Mouse (Mus musculus) MEL (cell line): Measurements from ENCODE around the gene Spcs3. TPM values are rescaled to one million over a fixed set of nuclear protein-coding genes. Genes with fewer than 3 reads are reported as not detected.

Experiments used
- DNase-seq: peaks from one replicate; pipeline ENCODE4 v3.0.0; 2011; ENCODE audit warnings: low read depth, low spot score
- H3K27ac ChIP-seq: 2 replicates; pipeline ENCODE4 v1.5.1; 2012; ENCODE audit warnings: low read depth, mild to moderate bottlenecking, control low read depth, low read length, moderate library complexity; ENCODE audit not compliant: control insufficient read depth
- H3K27me3 ChIP-seq, 2 experiments: fragments of 150-350 bp in 1 of 2; sonication (generic) in 1 of 2; 2 replicates each; pipeline ENCODE4 v1.6.1; 2012; ENCODE audit warnings: low read length in 2 of 2, mild to moderate bottlenecking in 2 of 2, improper control_type of control experiment in 1 of 2, moderate library complexity in 1 of 2; ENCODE audit not compliant: insufficient read depth in 2 of 2, control insufficient read depth in 1 of 2
- H3K36me3 ChIP-seq, 2 experiments: 2 replicates each; pipeline ENCODE4 v1.6.1; 2012 to 2014; ENCODE audit warnings: low read length in 2 of 2, improper control_type of control experiment in 1 of 2, inconsistent platforms in 1 of 2, mild to moderate bottlenecking in 1 of 2; ENCODE audit not compliant: insufficient read depth in 2 of 2, control insufficient read depth in 1 of 2
- H3K4me1 ChIP-seq, 2 experiments: fragments of 150-350 bp in 1 of 2; sonication (generic) in 1 of 2; 2 replicates each; pipeline ENCODE4 v1.6.1; 2012; ENCODE audit warnings: low read length in 2 of 2, improper control_type of control experiment in 1 of 2, mild to moderate bottlenecking in 1 of 2; ENCODE audit not compliant: insufficient read depth in 2 of 2, control insufficient read depth in 1 of 2
- H3K4me3 ChIP-seq, 2 experiments: fragments of 150-350 bp in 1 of 2; sonication (generic) in 1 of 2; 2 replicates each; pipeline ENCODE4 v1.5.1; 2012; ENCODE audit warnings: low read depth in 2 of 2, low read length in 2 of 2, mild to moderate bottlenecking in 2 of 2, moderate library complexity in 2 of 2, control low read depth in 1 of 2, improper control_type of control experiment in 1 of 2; ENCODE audit not compliant: control insufficient read depth in 1 of 2, insufficient read depth in 1 of 2
- H3K79me2 ChIP-seq: 2 replicates; pipeline ENCODE4 v1.6.1; 2012; ENCODE audit warnings: mild to moderate bottlenecking, low read length, moderate library complexity; ENCODE audit not compliant: control insufficient read depth, poor library complexity, insufficient read depth
- H3K9ac ChIP-seq: 2 replicates; pipeline ENCODE4 v1.6.1; 2012; ENCODE audit warnings: low read depth, mild to moderate bottlenecking, control low read depth, low read length, moderate library complexity; ENCODE audit not compliant: control insufficient read depth, poor library complexity, severe bottlenecking
- H3K9me3 ChIP-seq: fragments of 150-350 bp; sonication (generic); replicated peaks from 2 replicates; pipeline ENCODE4 v1.6.1; 2012; ENCODE audit warnings: mild to moderate bottlenecking, low read length, improper control_type of control experiment, moderate library complexity; ENCODE audit not compliant: insufficient read depth
- BHLHE40 ChIP-seq: IDR thresholded peaks from 2 replicates; pipeline ENCODE4 v1.6.1; 2012; ENCODE audit warnings: low read depth, mild to moderate bottlenecking, inconsistent platforms, low read length, improper control_type of control experiment, borderline replicate concordance
- CHD2 ChIP-seq: IDR thresholded peaks from 2 replicates; pipeline ENCODE4 v1.6.1; 2011; ENCODE audit warnings: low read length, improper control_type of control experiment
- CTCF ChIP-seq, 3 experiments: IDR thresholded peaks in 2 of 3; conservative IDR thresholded peaks in 1 of 3; 2 replicates each; pipeline ENCODE4 v1.5.1; 2011 to 2012; ENCODE audit warnings: low read length in 3 of 3, low read depth in 2 of 3, mild to moderate bottlenecking in 2 of 3, improper control_type of control experiment in 1 of 3, inconsistent platforms in 1 of 3, mixed read lengths in 1 of 3, moderate library complexity in 1 of 3; ENCODE audit not compliant: control insufficient read depth in 1 of 3, insufficient read depth in 1 of 3, poor library complexity in 1 of 3, severe bottlenecking in 1 of 3
- E2F4 ChIP-seq: IDR thresholded peaks from 2 replicates; pipeline ENCODE4 v1.6.1; 2011; ENCODE audit warnings: low read depth, low read length, improper control_type of control experiment, borderline replicate concordance
- ELF1 ChIP-seq: IDR thresholded peaks from 2 replicates; pipeline ENCODE4 v1.6.1; 2014; ENCODE audit warnings: low read depth, mild to moderate bottlenecking, inconsistent platforms, low read length, improper control_type of control experiment, moderate library complexity
- ETS1 ChIP-seq: IDR thresholded peaks from 2 replicates; pipeline ENCODE4 v1.6.1; 2012; ENCODE audit warnings: low read depth, mild to moderate bottlenecking, inconsistent platforms, low read length, improper control_type of control experiment, moderate library complexity
- GABPA ChIP-seq: IDR thresholded peaks from 2 replicates; pipeline ENCODE4 v1.6.1; 2012; ENCODE audit warnings: low read depth, mild to moderate bottlenecking, inconsistent platforms, low read length, improper control_type of control experiment, moderate library complexity
- GATA1 ChIP-seq: IDR thresholded peaks from 2 replicates; pipeline ENCODE4 v1.6.1; 2011; ENCODE audit warnings: low read depth, low read length, improper control_type of control experiment
- HCFC1 ChIP-seq: IDR thresholded peaks from 2 replicates; pipeline ENCODE4 v1.6.1; 2012; ENCODE audit warnings: low read depth, mild to moderate bottlenecking, inconsistent platforms, low read length, improper control_type of control experiment, moderate library complexity
- JUND ChIP-seq: IDR thresholded peaks from 2 replicates; pipeline ENCODE4 v1.6.1; 2011; ENCODE audit warnings: low read depth, mild to moderate bottlenecking, improper control_type of control experiment, low read length
- KAT2A ChIP-seq: conservative IDR thresholded peaks from 2 replicates; pipeline ENCODE4 v1.6.1; 2012; ENCODE audit warnings: low read depth, low read length, improper control_type of control experiment, inconsistent platforms
- MAX ChIP-seq: IDR thresholded peaks from 2 replicates; pipeline ENCODE4 v1.6.1; 2011; ENCODE audit warnings: low read length, improper control_type of control experiment
- MAZ ChIP-seq: IDR thresholded peaks from 2 replicates; pipeline ENCODE4 v1.6.1; 2012; ENCODE audit warnings: low read depth, mild to moderate bottlenecking, inconsistent platforms, low read length, improper control_type of control experiment
- MEF2A ChIP-seq: IDR thresholded peaks from 2 replicates; pipeline ENCODE4 v1.6.1; 2014; ENCODE audit warnings: low read depth, mild to moderate bottlenecking, inconsistent platforms, low read length, improper control_type of control experiment; ENCODE audit not compliant: poor library complexity, insufficient replicate concordance, severe bottlenecking; ENCODE audit errors: extremely low read depth
- MXI1 ChIP-seq: IDR thresholded peaks from 2 replicates; pipeline ENCODE4 v1.6.1; 2011; ENCODE audit warnings: mild to moderate bottlenecking, low read depth, low read length, improper control_type of control experiment
- MYC ChIP-seq: IDR thresholded peaks from 2 replicates; pipeline ENCODE4 v1.6.1; 2011; ENCODE audit warnings: low read depth, mild to moderate bottlenecking, low read length, improper control_type of control experiment, moderate library complexity
- NELFE ChIP-seq: IDR thresholded peaks from 2 replicates; pipeline ENCODE4 v1.6.1; 2011; ENCODE audit warnings: low read depth, low read length, improper control_type of control experiment
- POLR2AphosphoS2 ChIP-seq: IDR thresholded peaks from 2 replicates; pipeline ENCODE4 v1.6.1; 2011; ENCODE audit warnings: low read length, improper control_type of control experiment
- POLR2AphosphoS5 ChIP-seq: IDR thresholded peaks from 2 replicates; pipeline ENCODE4 v1.6.1; 2012; ENCODE audit warnings: low read depth, borderline replicate concordance, mild to moderate bottlenecking, inconsistent platforms, low read length, moderate library complexity, mixed read lengths
- RAD21 ChIP-seq: IDR thresholded peaks from 2 replicates; pipeline ENCODE4 v1.6.1; 2011; ENCODE audit warnings: mild to moderate bottlenecking, low read depth, low read length, improper control_type of control experiment
- SMC3 ChIP-seq: IDR thresholded peaks from 2 replicates; pipeline ENCODE4 v1.6.1; 2011; ENCODE audit warnings: low read depth, low read length, improper control_type of control experiment
- TAL1 ChIP-seq: IDR thresholded peaks from 2 replicates; pipeline ENCODE4 v1.6.1; 2012; ENCODE audit warnings: mild to moderate bottlenecking, inconsistent platforms, low read length, moderate library complexity, mixed read lengths
- TCF12 ChIP-seq: IDR thresholded peaks from 2 replicates; pipeline ENCODE4 v1.6.1; 2014; ENCODE audit warnings: low read depth, mild to moderate bottlenecking, inconsistent platforms, low read length, improper control_type of control experiment, moderate library complexity
- UBTF ChIP-seq: IDR thresholded peaks from 2 replicates; pipeline ENCODE4 v1.6.1; 2012; ENCODE audit warnings: low read depth, mild to moderate bottlenecking, inconsistent platforms, low read length, improper control_type of control experiment, moderate library complexity, borderline replicate concordance; ENCODE audit not compliant: insufficient read depth
- USF1 ChIP-seq: IDR thresholded peaks from 2 replicates; pipeline ENCODE4 v1.6.1; 2014; ENCODE audit warnings: low read depth, mild to moderate bottlenecking, inconsistent platforms, low read length, improper control_type of control experiment, moderate library complexity
- USF2 ChIP-seq, 2 experiments: IDR thresholded peaks; 2 replicates each; pipeline ENCODE4 v1.6.1; 2011 to 2012; ENCODE audit warnings: improper control_type of control experiment in 2 of 2, low read length in 2 of 2, borderline replicate concordance in 1 of 2, inconsistent platforms in 1 of 2, low read depth in 1 of 2, mild to moderate bottlenecking in 1 of 2; ENCODE audit not compliant: insufficient read depth in 1 of 2
- ZC3H11A ChIP-seq: IDR thresholded peaks from 2 replicates; pipeline ENCODE4 v1.6.1; 2012; ENCODE audit warnings: low read depth, mild to moderate bottlenecking, inconsistent platforms, low read length, improper control_type of control experiment
- ZKSCAN1 ChIP-seq: IDR thresholded peaks from 2 replicates; pipeline ENCODE4 v1.6.1; 2012; ENCODE audit warnings: low read depth, mild to moderate bottlenecking, inconsistent platforms, low read length, improper control_type of control experiment, moderate library complexity
- ZMIZ1 ChIP-seq: IDR thresholded peaks from 2 replicates; pipeline ENCODE4 v1.6.1; 2012; ENCODE audit warnings: low read depth, mild to moderate bottlenecking, inconsistent platforms, low read length, improper control_type of control experiment, moderate library complexity
- polyA plus RNA-seq, 2 experiments: library from polyadenylated mRNA; stranded (reverse) in 1 of 2; unstranded in 1 of 2; fragments of >175 nt in 1 of 2; fragments of >200 nt in 1 of 2; gene quantifications; 2 replicates each; pipeline versions ENCODE4 v1.2.1 to v1.2.4; 2012; ENCODE audit warnings: low replicate concordance in 2 of 2, low read depth in 1 of 2; ENCODE audit not compliant: insufficient read length in 2 of 2, insufficient read depth in 1 of 2, missing spikeins in 1 of 2
- total RNA-seq: library from RNA; depleted of rRNA; stranded (reverse); fragments of 300-350 nt; gene quantifications from 2 replicates; pipeline ENCODE4 v1.2.3, GENCODE M21; 2012

The Spcs3 gene
- total and polyA plus RNA-seq, 3 experiments = 69.0 to 140 (median 78.0) TPM

DNA sequence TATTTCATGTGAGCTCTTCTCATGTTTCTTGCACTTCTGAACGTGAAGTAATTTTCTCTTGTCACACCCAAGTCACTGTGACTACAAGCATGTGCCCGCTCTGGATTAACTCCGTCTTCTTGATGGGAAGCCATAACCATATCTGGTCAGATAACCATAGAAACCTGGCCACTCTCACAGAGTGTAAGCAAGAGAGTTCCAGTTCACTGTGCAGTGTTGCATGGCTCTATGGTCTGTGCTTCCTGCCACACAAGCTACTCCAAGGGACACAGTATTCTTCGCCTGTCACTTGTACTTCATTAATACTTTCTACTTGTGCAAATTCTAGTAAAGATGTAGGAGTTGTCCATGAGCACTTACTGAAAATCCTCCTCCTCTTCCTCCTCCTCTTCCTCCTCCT lies 37.9 kb downstream of the Spcs3 start:
- Histone ChIP-seq H3K4me1 (peaks cover 0 to 4% of the 10 kb centered on the region in 2 experiments; a peak in 1 of 4 replicates), H3K9ac (no peak overlapping the region)
- TF ChIP-seq ETS1 = no peak

GRCm38 (mm10) chr8:54491057-54491690 lies 38.6 kb downstream of the Spcs3 start:
- peak; percentile 79 for DNase-seq
- H3K27me3 ChIP-seq = peaks cover 2 to 3% of the 10 kb centered on the region in 2 experiments; a peak in 2 of 4 replicates

More for the DNA sequence above, 37.9 kb downstream of the Spcs3 start:
- Histone ChIP-seq H3K9me3 (no peaks in the 10 kb centered on the region), H3K4me3 (0 out of 4 replicates have a peak overlapping the region, but pooled peaks of 1 of the 2 experiments have one; percentile 22), H3K27ac (no peak overlapping the region), H3K36me3 (peaks cover 0 to 2% of the 10 kb centered on the region in 2 experiments; a peak in 1 of 4 replicates), H3K27me3 (peaks cover 2 to 3% of the 10 kb centered on the region in 2 experiments; a peak in 2 of 4 replicates), H3K79me2 (no peaks in the 10 kb centered on the region)
- peak; percentile 19 for DNase-seq

More at GRCm38 (mm10) chr8:54491057-54491690, 38.6 kb downstream of the Spcs3 start:
- Histone ChIP-seq H3K4me3 (peak overlapping the region; percentile 16 to 32; a peak in 2 of 4 replicates), H3K27ac (no peak overlapping the region), H3K36me3 (peaks cover 0 to 2% of the 10 kb centered on the region in 2 experiments; a peak in 1 of 4 replicates), H3K9ac (no peak overlapping the region), H3K4me1 (peaks cover 0 to 4% of the 10 kb centered on the region in 2 experiments; a peak in 1 of 4 replicates), H3K79me2 (no peaks in the 10 kb centered on the region), H3K9me3 (no peaks in the 10 kb centered on the region)
- no peak for TF ChIP-seq USF2 (IDR thresholded peaks at IDR 0.05; ENCODE audit: borderline replicate concordance in 1 of 2, insufficient read depth in 1 of 2, low read depth in 1 of 2, low read length in 2 of 2)
- TF ChIP-seq MAZ = no peak
- no peak for TF ChIP-seq ZMIZ1
- no peak for TF ChIP-seq TAL1
- no peak for TF ChIP-seq HCFC1
- no peak for TF ChIP-seq KAT2A
- TF ChIP-seq POLR2AphosphoS5 = no peak
- peak; percentile 91 for TF ChIP-seq ZC3H11A
- no peak for TF ChIP-seq MEF2A
- no peak for TF ChIP-seq MYC
- no peak for TF ChIP-seq ELF1
- no peak for TF ChIP-seq BHLHE40
- TF ChIP-seq GATA1 = no peak
- TF ChIP-seq JUND = no peak
- TF ChIP-seq SMC3 = peak; percentile 93
- TF ChIP-seq NELFE = no peak
- TF ChIP-seq RAD21 = peak; percentile 95
- no peak for TF ChIP-seq MAX
- TF ChIP-seq TCF12 = no peak
- TF ChIP-seq POLR2AphosphoS2 = no peak
- no peak for TF ChIP-seq ETS1
- no peak for TF ChIP-seq CHD2
- peak in 2 of 3 experiments; percentile 53 to 94; a peak in 4 of 6 replicates for TF ChIP-seq CTCF (IDR thresholded peaks at IDR 0.05 in 2 of 3, conservative IDR thresholded peaks at IDR 0.05 in 1 of 3; ENCODE audit: control insufficient read depth in 1 of 3, insufficient read depth in 1 of 3, low read depth in 2 of 3, low read length in 3 of 3, poor library complexity in 1 of 3, severe bottlenecking in 1 of 3)
- TF ChIP-seq MXI1 = no peak
- no peak for TF ChIP-seq UBTF
- TF ChIP-seq USF1 = no peak
- no peak for TF ChIP-seq GABPA
- no peak for TF ChIP-seq ZKSCAN1
- TF ChIP-seq E2F4 = no peak
